Mouse (Mus musculus) olfactory bulb, adult 2 months (tissue): ENCODE data around the gene B3galt5.

ENCODE experiments used
- CTCF ChIP-seq: fragments of 200-500 bp; IDR thresholded peaks from 2 replicates; pipeline ENCODE4 v1.5.1; 2012; ENCODE audit warnings: low read depth, mild to moderate bottlenecking, low read length, moderate library complexity; ENCODE audit not compliant: insufficient read depth
- POLR2A ChIP-seq: fragments of 200-500 bp; IDR thresholded peaks from 2 replicates; pipeline ENCODE4 v1.6.1; 2012; ENCODE audit warnings: mild to moderate bottlenecking, low read depth, low read length, moderate library complexity; ENCODE audit not compliant: insufficient read depth

- no peak for TF ChIP-seq CTCF
- no peak for TF ChIP-seq POLR2A
Observed at GRCm38 (mm10) chr16:96353296-96353896, 117.8 kb downstream of the B3galt5 start.
